Mouse (Mus musculus): ENCODE data around the gene Gm20721. TPM values are rescaled to one million over a fixed set of nuclear protein-coding genes. Genes with fewer than 3 reads are reported as not detected.

Gene Gm20721
- polyA plus RNA-seq, 1 experiment from 2014 or later, result 9.4 TPM

DNA sequence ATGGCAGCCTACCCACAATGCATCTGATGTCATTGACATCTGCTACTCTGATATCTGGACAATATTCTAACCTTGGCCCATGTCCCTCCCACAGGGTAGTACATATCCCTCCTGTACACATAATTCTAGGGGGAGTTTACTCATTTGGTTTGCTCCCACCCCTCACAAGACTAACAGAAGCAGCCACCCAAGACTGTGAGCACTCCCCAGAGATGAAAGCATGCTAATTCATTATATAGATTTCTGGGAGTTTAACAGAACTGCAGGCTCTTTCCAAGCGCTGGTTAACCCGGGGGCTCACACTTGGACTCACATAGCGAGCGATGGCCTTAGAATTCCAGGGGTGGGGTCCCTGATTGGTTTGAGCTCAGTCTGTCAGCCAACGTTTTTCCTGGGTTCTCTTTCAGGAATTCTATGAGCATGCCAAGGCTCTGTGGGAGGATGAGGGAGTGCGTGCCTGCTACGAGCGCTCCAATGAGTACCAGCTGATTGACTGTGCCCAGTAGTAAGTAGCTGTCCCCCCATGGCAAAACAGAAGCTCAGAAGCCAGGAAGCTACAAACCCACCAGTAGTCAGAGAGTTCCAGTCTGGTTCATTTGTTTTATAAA lies 3.6 kb downstream of the Gm20721 start:
- no peak overlapping the region; the same call in 1 of the 2 replicates for H3K9ac ChIP-seq
- peaks cover 60% of the 10 kb centered on the region for H3K4me1 ChIP-seq
- no peak overlapping the region for H3K4me2 ChIP-seq
- peak overlapping the region; percentile 65 for H3K27ac ChIP-seq
- no peaks in the 10 kb centered on the region for H3K9me3 ChIP-seq (replicated peaks)
- no peaks in the 10 kb centered on the region for H3K27me3 ChIP-seq
- no peak for ATAC-seq
- WGBS, result 63% methylated on average over 8 of the region's 8 CpGs
- H3K36me3 ChIP-seq (ENCODE audit: poor library complexity, severe bottlenecking), result peaks cover 44% of the 10 kb centered on the region
- no peak overlapping the region for H3K4me3 ChIP-seq

DNA sequence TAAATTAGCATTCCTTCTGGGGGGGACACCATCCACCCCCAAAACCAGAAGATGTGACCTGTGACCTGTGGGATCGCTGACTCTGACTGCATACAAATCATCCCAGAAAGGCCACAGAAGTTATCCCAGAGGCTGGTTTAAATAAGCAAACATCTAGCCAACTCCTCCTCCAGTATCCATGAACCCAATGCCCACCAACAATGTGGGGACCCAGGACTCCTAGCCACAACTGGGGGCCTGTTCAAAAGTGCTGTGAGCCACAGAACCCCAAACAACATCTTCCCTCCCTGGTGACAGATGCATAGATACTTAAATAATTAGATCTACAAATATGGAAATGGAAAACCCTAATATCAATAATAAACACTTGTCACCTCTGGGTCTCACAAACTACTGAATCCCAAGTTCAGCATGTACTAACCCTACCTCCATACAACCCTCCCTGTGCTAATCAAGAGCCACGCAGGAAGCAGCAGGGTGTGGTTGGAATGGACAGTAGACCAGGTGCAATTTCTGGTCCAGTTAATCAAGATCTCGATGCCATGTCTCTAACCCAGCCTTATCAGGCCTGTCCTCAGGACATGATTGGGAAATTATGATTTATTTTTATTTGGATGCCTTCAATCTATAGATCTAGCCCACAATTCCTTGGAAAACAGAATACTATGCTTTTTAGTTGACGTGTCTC lies 5.5 kb downstream of the Gm20721 start:
- peaks cover 60% of the 10 kb centered on the region for H3K4me1 ChIP-seq
- peaks cover 30% of the 10 kb centered on the region for H3K36me3 ChIP-seq (ENCODE audit: poor library complexity, severe bottlenecking)
- H3K4me3 ChIP-seq, result no peak overlapping the region
- WGBS, result 89% methylated on average over 4 of the region's 4 CpGs
- no peaks in the 10 kb centered on the region for H3K27me3 ChIP-seq
- no peak overlapping the region for H3K9ac ChIP-seq
- no peak overlapping the region for H3K4me2 ChIP-seq
- no peak overlapping the region for H3K27ac ChIP-seq
- H3K9me3 ChIP-seq (replicated peaks), result no peaks in the 10 kb centered on the region
- no peak for ATAC-seq

DNA sequence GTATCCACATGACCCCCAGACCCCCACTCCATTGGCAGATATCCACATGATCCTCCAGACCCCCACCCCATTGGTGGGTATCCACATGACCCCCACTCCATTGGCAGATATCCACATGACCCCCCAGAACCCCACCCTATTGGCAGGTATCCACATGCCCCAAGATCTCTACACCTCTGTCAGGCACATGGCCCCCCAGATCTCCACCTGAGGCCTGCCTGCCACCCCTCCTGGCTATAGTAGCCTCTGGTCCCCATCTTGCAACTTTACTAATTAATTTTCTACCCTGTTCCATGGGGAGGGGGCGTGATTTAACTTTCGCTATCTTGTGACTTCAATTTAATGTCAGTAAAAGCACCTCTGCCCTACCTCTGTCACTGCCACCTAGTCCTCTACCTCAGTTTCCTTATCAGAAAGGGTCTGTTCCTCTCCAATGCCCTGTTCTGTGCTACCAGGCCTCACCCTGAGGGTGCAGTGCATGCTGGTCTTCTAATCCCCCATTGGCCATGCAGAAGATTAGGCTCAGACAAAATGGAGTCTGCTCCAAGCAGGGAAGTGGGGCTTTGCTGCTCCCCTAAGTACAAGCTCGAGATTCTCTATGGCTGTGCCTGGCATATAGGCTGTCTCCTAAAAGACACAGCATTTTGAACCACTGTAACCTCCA lies 6.2 kb downstream of the Gm20721 start:
- Histone ChIP-seq H3K36me3 (ENCODE audit: poor library complexity, severe bottlenecking) (peaks cover 23% of the 10 kb centered on the region), H3K27ac (no peak overlapping the region), H3K27me3 (no peaks in the 10 kb centered on the region), H3K4me1 (peaks cover 65% of the 10 kb centered on the region), H3K4me3 (no peak overlapping the region), H3K4me2 (no peak overlapping the region), H3K9me3 (replicated peaks) (no peaks in the 10 kb centered on the region), H3K9ac (no peak overlapping the region)
- no peak for ATAC-seq
- WGBS, result 89% methylated on average over 3 of the region's 3 CpGs

DNA sequence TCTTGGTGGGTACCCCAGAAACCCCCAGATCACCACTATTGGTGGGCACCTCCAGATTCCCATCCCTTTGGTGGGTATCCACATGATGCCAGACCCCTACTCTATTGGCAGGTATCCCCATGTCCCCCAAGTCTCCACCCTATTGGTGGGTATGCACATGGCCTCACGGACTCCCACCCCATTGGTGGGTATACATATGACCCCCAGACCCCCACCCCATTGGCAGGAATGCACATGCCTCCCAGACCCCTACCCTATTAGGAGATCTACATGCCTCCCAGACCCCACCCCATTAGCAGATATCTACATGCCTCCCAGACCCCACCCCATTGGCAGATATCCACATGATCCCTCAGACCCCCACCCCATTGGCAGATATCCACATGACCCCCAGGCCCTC lies 6.8 kb downstream of the Gm20721 start:
- Histone ChIP-seq H3K36me3 (ENCODE audit: poor library complexity, severe bottlenecking) (peaks cover 16% of the 10 kb centered on the region), H3K27me3 (no peaks in the 10 kb centered on the region), H3K9ac (no peak overlapping the region), H3K9me3 (replicated peaks) (no peaks in the 10 kb centered on the region), H3K4me1 (peaks cover 65% of the 10 kb centered on the region), H3K4me3 (no peak overlapping the region), H3K27ac (no peak overlapping the region), H3K4me2 (no peak overlapping the region)
- 0 out of 2 replicates have a peak, but pooled peaks have one; percentile 9 for ATAC-seq
- 69% methylated on average over 1 of the region's 1 CpGs for WGBS

DNA sequence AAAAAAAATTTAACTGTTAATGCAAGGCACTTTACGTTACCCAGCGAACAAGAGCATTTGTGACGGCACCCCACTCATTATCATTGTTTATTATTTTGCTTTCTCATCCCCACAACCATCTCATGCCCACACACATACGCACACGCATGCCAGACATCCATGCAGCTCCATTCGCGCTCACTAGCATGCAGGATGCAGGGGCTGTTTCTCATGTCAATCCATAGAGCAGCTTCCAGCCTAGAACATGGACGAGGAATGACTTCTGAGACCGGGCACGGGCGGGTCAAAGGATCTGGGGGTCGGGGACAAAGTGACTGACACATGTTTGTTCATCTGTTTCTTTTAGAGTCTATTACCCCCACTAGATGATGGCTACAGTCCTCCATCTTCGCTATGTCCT lies 9.2 kb downstream of the Gm20721 start:
- no peaks in the 10 kb centered on the region for H3K27me3 ChIP-seq
- no peak overlapping the region for H3K9ac ChIP-seq
- 92% methylated on average over 13 of the region's 13 CpGs for WGBS
- no peak overlapping the region for H3K4me3 ChIP-seq
- no peaks in the 10 kb centered on the region for H3K9me3 ChIP-seq (replicated peaks)
- peaks cover 64% of the 10 kb centered on the region for H3K4me1 ChIP-seq
- peaks cover 4% of the 10 kb centered on the region; the same call in 1 of the 2 replicates for H3K36me3 ChIP-seq (ENCODE audit: poor library complexity, severe bottlenecking)
- ATAC-seq, result no peak
- no peak overlapping the region for H3K27ac ChIP-seq
- H3K4me2 ChIP-seq, result no peak overlapping the region

DNA sequence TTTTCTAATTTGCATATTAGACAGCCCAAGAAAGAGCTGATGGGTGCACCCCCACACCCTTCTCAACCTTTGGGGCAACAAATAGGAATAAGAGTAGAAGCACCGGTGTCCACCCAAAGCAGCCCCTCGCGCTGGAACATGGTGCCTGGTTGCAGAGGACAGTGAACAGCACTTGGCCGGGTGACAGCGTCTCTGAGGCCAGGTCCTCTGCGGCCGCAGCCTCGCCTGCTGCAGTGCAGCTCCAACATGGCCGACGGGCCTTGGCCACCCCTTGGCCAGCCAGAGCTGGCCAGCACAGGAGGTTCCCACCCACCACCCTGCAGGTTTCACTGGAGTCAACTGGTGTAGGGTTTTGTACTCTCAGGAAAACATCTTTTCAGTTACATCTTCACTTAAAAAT lies 12.1 kb downstream of the Gm20721 start:
- no peak overlapping the region for H3K4me3 ChIP-seq

DNA sequence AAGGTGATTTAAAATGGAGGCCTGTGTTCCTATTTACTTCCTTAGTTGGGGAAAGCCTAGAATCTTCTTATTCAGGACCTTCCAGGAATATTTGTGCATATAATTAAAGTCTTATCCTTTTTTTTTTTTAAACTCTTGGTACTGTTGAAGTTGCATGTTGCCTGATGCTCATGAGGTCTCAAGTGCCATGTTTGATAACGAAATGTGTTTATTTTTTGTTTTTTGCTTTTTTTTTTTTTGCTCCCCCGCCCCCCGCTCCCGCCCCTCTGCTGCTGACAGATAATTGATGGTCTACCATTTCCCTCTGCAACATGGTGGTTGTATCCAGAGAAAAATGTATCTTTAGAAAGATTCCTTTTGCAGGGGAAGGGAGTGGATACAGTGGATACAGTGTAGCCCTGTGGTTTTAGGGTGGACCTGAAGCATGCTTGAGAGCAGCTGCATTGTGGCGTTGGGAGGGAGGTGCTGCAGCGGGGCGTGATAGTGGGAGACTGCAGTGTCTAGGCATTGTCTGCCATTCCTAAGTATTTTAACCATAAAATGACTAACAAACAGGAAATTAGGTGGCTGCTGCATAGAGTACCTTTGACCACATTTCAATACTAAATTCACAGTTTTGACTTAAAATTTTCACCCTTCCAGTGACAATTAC lies 13.1 kb downstream of the Gm20721 start:
- Histone ChIP-seq H3K36me3 (ENCODE audit: poor library complexity, severe bottlenecking) (no peaks in the 10 kb centered on the region), H3K4me2 (peak overlapping the region; percentile 63), H3K27me3 (no peaks in the 10 kb centered on the region), H3K4me1 (peaks cover 59% of the 10 kb centered on the region), H3K9ac (0 out of 2 replicates have a peak overlapping the region, but pooled peaks have one; percentile 31), H3K9me3 (replicated peaks) (no peaks in the 10 kb centered on the region), H3K4me3 (no peak overlapping the region), H3K27ac (no peak overlapping the region)
- 59% methylated on average over 7 of the region's 7 CpGs for WGBS
- no peak for ATAC-seq

More for the DNA sequence above, 12.1 kb downstream of the Gm20721 start:
- Histone ChIP-seq H3K9me3 (replicated peaks) (no peaks in the 10 kb centered on the region), H3K9ac (no peak overlapping the region), H3K4me1 (peaks cover 59% of the 10 kb centered on the region), H3K4me2 (peak overlapping the region; percentile 63; the same call in 1 of the 2 replicates), H3K27ac (no peak overlapping the region), H3K36me3 (ENCODE audit: poor library complexity, severe bottlenecking) (no peaks in the 10 kb centered on the region), H3K27me3 (no peaks in the 10 kb centered on the region)
- 84% methylated on average over 10 of the region's 10 CpGs for WGBS
- ATAC-seq, result no peak

DNA sequence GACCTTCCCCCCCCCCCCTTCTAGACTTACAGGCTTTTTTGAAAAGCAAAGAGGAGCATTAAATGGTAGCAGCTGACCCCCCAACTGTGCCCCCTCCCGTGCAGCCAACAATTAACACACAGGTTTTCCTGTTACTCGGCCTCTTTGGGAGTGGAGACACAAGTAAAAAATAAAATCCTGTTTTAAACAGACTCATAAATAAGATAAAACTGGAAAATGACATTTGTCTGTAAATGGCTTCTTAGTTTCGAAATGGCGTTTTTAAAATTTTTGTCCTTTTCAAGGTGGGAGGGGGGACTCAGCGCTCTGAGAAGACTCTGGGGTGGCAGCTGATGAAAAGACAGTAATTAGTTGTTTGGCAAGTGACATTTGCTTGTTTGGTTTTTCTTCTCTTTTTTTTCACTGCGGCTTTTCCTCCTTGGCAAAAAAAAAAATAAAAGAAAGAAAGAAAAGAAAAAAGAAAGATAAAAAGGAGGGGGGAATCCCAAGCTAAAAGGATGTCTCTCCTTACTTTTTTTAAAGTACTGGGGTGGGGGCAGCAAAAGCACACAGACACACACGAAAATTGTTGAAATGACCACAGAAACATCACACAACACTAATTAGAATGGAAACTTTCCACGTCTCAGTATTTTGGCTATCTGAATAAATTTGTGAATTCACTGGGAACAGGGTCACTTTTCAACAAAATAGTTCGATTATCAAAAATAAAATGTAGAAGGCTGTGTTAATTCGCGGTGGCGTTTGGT lies 15.1 kb downstream of the Gm20721 start:
- ATAC-seq, result no peak

DNA sequence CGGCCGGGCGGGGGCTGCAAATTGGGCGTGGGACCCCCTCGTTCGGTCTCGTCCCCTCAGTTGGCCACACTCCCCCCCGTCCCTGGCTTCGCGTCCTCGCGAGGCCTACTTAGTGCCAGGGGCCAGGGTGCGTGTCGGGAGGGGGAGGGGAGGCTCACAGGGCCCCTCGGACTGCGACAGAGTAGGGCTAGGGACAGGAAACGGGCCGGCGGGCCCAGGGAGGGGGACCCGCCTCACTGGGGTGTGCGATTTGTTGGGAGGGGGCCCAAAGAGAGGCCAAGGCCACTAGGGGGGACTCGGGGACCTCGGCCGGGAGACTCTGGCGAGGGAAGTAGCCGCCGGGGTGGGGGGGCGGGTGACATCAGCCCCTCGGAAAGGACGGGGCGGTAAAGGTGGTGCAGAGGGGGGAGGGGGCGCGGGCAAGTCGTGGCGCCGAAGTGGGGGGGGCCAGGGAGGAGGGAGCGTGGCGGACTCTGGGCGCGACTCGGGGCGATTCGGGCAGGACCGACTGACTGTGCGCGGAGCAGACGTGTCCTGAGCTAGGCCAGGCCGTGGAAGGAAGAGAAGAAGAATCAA lies 15.8 kb downstream of the Gm20721 start:
- peak overlapping the region; percentile 97 for H3K4me3 ChIP-seq
- H3K4me2 ChIP-seq, result peak overlapping the region; percentile 63
- peak overlapping the region; percentile 94 for H3K9ac ChIP-seq
- H3K27me3 ChIP-seq, result no peaks in the 10 kb centered on the region
- H3K36me3 ChIP-seq (ENCODE audit: poor library complexity, severe bottlenecking), result no peaks in the 10 kb centered on the region
- WGBS, result under 1% methylated on average over 40 of the region's 48 CpGs
- H3K9me3 ChIP-seq (replicated peaks), result peaks cover 4% of the 10 kb centered on the region
- ATAC-seq, result peak; percentile 54
- H3K4me1 ChIP-seq, result peaks cover 58% of the 10 kb centered on the region
- peak overlapping the region; percentile 97 for H3K27ac ChIP-seq

More for the DNA sequence above, 15.1 kb downstream of the Gm20721 start:
- Histone ChIP-seq H3K27me3 (no peaks in the 10 kb centered on the region), H3K4me2 (peak overlapping the region; percentile 63), H3K9ac (peak overlapping the region; percentile 94), H3K36me3 (ENCODE audit: poor library complexity, severe bottlenecking) (no peaks in the 10 kb centered on the region), H3K9me3 (replicated peaks) (peaks cover 4% of the 10 kb centered on the region), H3K27ac (peak overlapping the region; percentile 97), H3K4me3 (peak overlapping the region; percentile 97), H3K4me1 (peaks cover 59% of the 10 kb centered on the region)
- WGBS, result 14% methylated on average over 12 of the region's 12 CpGs

DNA sequence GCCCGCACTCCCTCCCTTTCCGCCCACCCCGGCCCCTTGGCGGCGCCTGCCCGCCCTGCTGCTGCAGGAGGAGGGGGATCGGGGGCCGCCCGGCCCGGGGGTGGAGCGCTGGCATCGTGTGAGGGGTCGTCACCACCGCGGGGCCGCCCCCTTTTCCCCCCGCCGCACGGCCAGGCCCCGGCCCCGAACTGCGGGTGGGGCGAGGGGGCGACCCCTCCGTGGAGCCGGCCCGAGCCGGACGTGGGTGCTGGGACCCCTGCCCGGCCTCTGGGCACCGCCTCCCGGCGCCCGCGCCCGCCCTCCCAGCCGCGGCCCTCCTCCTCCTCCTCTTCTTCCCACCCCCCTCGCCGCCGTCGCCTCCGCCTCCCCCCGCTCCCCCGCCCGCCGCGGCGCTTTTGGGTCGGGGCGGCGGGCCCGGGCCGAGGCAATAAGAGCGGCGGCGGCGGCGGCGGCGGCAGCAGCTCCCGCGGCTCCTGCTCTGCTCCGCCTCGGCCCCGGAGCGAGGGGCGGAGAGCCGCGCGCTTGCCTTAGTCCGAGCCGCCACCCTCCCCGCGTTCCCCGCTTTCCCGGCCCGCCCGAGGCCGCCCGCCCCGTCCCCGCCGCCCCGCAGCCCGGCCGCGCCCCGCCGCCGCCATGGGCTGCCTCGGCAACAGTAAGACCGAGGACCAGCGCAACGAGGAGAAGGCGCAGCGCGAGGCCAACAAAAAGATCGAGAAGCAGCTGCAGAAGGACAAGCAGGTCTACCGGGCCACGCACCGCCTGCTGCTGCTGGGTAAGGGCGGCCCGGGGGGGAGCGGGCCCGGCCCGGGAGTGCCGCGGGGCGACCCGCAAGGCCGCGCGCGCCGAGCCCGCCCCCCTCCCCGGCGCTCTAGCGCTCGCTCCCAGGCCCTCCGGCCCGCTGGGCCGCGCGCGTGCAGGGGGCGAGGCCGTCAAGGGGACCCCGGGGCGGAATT lies 16.6 kb downstream of the Gm20721 start:
- Histone ChIP-seq H3K27ac (peak overlapping the region; percentile 97), H3K9ac (peak overlapping the region; percentile 94), H3K36me3 (ENCODE audit: poor library complexity, severe bottlenecking) (no peaks in the 10 kb centered on the region), H3K9me3 (replicated peaks) (peaks cover 4% of the 10 kb centered on the region), H3K4me2 (peak overlapping the region; percentile 63), H3K27me3 (no peaks in the 10 kb centered on the region), H3K4me3 (peak overlapping the region; percentile 97), H3K4me1 (peaks cover 50% of the 10 kb centered on the region)
- peak; percentile 78 for ATAC-seq
- 0% methylated on average over 52 of the region's 131 CpGs for WGBS
